Mouse (Mus musculus) layer of hippocampus, adult 2 months (tissue): ENCODE data around the gene Wbp1l. TPM values are rescaled to one million over a fixed set of nuclear protein-coding genes. Genes with fewer than 3 reads are reported as not detected.
A peak's percentile ranks its signal among the peaks of the same experiment; 100 is the strongest.

Source experiments
- DNase-seq, 2 experiments: peaks; one replicate each; pipeline ENCODE4 v3.0.0; 2022; ENCODE audit warnings: low spot score in 2 of 2
- H3K27ac ChIP-seq: fragments of 200-600 bp; 2 replicates; pipeline ENCODE4 v1.8.1; 2022
- H3K4me3 ChIP-seq: fragments of 200-600 bp; 2 replicates; pipeline ENCODE4 v1.8.1; 2022; ENCODE audit warnings: mild to moderate bottlenecking
- CTCF ChIP-seq: fragments of 200-600 bp; conservative IDR thresholded peaks from 2 replicates; pipeline ENCODE4 v1.8.1; 2022; ENCODE audit warnings: antibody characterized with exemption, mild to moderate bottlenecking, moderate library complexity
- total RNA-seq, 2 experiments: library from RNA; stranded (reverse); gene quantifications; 2 replicates each; pipeline ENCODE4 v1.2.3; 2021

Wbp1l gene
- total RNA-seq, 2 experiments from 2014 or later, result 33.5 to 38.0 TPM

DNA sequence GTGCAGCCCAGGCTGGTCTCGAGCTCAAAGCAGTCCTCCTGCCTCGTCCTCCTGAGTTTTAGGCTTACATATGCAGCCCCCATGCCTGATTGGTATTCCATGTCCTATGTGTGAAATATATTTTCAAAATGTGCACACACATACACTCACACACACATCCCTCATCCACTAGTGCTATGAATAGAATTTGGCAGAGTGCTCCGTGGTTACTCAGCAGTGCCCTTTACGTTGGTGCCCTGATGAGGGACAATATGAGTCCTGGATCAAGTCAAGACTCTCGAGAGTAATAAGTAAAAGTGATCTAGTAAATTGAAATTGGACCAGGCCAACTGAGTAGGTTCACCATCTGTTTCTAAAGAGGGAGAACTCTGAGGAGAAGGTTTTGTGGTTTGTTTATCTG is 44.4 kb downstream of the Wbp1l start:
- Histone ChIP-seq H3K27ac (peak overlapping the region; percentile 84; the same call in 1 of the 2 replicates), H3K4me3 (no peak overlapping the region)
- no peak for DNase-seq
- TF ChIP-seq CTCF, result no peak

DNA sequence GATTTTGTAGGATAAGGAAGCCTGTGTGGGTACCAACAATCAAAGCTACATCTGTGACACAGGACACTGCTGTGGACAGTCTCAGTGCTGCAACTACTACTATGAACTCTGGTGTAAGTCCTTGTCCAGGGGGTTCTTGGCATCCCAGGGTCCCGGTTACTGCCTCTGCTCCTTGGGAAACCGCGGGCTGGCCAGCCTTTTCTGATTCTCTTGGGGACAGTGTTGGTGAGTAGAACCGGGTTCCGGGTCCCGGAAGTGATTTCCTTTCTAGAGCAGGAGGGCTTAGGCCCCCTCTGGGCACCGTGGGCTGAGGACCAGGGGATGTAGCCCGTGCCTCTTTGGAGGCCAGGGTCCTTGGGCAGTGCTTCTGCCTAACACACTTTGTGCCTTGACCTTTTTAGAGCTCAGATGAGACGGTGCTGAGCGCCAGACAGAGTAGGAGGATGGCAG is 45.5 kb downstream of the Wbp1l start:
- no peak for TF ChIP-seq CTCF
- H3K4me3 ChIP-seq, result no peak overlapping the region
- no peak for DNase-seq
- H3K27ac ChIP-seq, result peak overlapping the region; percentile 56

DNA sequence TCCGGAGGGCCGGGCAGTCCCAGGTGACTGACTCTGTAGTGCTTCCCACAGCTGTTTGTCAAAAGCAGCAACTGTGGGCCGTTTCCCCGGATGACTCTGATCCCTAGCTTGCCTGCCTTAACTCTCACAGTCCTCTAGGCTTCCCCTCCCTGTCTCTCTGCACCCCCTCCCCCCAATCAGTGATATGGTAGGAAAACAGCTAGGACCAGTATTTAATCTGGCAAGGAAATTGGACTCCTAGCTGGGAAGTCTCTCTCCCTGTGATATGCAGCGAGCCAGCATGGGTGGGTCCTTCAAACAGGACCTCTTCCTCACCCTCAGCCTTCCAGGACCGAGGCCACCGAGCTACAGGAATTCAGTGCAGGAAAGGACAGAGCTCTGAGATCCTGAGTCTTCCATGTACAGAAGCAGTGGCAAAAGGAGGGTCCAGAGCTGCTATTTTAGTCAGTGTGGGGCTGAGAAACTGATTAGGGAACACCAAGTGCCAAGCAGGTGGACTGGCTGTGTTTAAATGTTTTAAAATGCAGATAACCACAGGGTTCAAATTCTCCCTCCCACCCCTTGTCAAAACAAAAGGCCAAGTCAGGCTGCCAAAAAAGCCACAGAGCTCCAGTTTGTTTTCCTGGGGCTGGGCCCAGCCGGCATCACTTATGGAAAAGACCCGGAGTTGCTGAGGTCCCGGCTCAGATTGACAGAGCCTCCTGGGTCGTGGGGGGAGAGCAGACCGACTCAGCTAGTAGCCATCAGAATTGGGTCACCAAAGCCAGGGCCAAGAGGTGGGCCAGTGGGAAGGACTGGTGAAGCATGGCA is 46.1 kb downstream of the Wbp1l start:
- Histone ChIP-seq H3K4me3 (no peak overlapping the region), H3K27ac (peak overlapping the region; percentile 56)
- DNase-seq, result peak in 1 of 2 experiments; percentile 18
- TF ChIP-seq CTCF, result no peak

DNA sequence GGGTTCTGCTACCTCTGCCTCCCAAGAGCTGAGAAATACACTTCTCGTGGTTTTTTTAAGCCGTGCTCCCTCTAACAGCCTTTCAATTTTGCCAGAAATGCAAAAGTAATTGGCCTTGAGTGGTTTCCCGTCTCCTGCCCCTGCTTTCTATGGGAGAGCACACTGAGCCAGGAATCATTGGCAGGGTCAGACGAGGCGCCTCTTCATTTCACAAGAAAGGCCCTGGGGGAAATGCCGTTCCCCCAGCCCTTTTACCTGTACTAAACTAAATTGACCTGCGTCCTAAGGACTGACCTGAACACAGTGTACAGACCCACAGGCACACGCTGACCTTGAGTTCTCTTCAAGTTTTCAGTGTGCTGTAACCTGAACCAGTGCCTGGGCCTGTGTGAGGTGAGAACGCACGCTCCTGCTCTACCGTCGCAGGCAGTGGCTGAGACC is 47.2 kb downstream of the Wbp1l start:
- DNase-seq, result no peak
- Histone ChIP-seq H3K4me3 (no peak overlapping the region), H3K27ac (peak overlapping the region; percentile 56)
- TF ChIP-seq CTCF, result no peak

DNA sequence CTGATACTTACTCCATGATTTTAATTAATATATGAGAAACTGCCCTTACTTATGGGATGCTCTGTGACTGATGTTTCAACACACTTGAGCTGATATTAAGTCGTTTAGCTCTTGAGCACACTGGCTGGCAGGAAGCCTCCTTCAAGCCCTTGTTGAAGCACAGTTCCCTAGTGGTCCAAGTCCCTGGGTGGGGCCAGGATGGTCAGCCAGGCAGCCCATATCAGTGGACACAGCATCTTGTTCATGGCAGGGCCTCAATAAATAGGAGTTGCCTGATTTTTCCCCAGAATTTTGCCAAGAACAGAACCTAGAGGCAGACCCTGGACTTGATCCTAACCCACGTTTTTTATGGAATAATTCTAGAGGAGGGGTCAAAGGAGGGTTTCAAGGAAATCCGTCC is 48.4 kb downstream of the Wbp1l start:
- TF ChIP-seq CTCF, result no peak
- DNase-seq, result no peak
- no peak overlapping the region; the same call in 1 of the 2 replicates for H3K27ac ChIP-seq
- H3K4me3 ChIP-seq, result no peak overlapping the region

DNA sequence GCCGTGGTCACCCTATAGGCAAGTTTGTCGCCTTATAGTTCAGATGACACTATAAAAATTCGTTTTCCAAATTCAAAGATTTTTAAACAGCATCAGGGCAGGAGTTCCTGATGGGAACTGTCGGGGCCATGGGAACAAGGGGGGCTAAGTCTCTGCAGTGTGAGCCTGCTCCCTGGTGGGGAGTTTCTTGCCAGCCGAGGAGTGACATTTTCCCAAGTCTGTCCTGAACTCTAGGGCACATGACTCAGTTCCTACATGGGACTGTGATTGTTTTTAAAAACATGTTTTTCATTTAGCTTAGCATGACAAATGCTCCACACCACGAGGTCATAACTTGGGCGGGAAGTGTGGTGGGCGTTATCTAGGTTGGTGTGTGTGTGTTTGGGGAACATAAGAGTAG is 49.0 kb downstream of the Wbp1l start:
- TF ChIP-seq CTCF, result peak; percentile 55

DNA sequence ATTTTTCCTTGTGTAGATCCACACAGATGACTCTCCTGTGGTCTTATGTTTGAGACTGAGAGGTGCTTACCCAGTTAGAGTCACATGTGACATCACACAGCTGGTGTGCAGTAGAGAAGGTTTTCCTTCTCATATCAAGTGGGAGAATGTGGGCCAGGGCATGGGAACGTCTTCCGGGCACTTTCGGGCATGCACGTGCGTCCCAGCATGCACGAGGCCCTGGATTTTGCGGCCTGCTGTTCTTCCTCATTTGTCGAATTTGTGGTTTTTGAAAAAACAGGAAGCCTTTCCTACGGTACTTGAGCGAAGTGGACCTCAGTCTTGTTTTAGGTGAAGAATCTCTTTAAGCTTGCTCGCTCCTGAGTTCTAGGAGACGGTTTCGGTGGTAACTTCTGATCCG is 49.7 kb downstream of the Wbp1l start:
- DNase-seq, result no peak
- TF ChIP-seq CTCF, result no peak
- no peak overlapping the region for H3K27ac ChIP-seq
- H3K4me3 ChIP-seq, result no peak overlapping the region

More for the DNA sequence above, 49.0 kb downstream of the Wbp1l start:
- H3K4me3 ChIP-seq, result no peak overlapping the region
- no peak for DNase-seq
- no peak overlapping the region for H3K27ac ChIP-seq

DNA sequence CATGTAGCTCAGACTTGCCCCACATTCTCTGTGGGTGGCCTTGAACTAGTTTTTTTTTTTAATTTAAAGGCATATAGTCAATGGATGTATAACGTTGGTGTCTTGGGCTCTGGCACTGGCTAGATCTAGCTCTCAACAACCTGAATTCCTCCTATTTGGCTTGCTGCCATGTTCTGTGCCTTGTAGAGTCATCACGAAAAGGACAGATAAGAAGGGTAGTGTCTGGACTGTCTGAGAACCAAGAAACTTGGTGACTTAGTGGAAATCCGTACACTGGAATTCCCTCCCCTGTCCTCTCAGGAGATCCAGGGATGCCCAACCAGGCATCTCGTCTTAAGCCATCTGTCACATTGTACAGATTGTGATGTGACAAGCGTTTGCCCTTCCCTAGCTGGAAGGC is 54.3 kb downstream of the Wbp1l start:
- Histone ChIP-seq H3K27ac (no peak overlapping the region), H3K4me3 (no peak overlapping the region)
- DNase-seq, result no peak
- TF ChIP-seq CTCF, result no peak

DNA sequence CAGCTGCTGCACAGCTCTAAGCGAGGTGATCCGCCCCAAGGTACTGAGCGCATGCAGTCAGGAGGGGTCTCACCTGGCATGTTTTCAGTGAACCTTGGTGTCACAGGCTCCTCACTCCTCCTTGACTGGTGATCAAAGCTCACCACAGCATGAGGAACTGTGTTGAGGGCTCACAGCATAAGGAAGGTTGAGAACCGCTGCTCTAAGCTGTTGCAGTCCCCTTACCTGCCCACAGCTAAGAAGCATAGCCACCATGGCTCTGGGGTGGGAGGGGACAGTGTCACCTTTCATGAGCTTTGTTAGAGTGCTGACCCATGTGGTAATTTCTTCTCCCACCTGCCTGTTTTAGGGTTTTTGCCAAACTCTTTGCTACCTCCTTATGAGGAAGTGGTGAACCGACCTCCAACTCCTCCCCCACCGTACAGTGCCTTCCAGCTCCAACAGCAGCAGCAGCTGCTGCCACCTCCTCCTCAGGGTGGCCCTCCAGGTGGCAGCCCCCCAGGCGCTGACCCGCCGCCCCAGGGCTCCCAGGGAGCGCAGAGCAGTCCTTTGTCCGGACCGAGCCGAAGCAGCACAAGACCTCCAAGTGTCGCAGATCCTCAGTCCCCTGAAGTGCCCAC is 54.8 kb downstream of the Wbp1l start:
- no peak for DNase-seq
- Histone ChIP-seq H3K4me3 (no peak overlapping the region), H3K27ac (no peak overlapping the region)
- no peak for TF ChIP-seq CTCF

DNA sequence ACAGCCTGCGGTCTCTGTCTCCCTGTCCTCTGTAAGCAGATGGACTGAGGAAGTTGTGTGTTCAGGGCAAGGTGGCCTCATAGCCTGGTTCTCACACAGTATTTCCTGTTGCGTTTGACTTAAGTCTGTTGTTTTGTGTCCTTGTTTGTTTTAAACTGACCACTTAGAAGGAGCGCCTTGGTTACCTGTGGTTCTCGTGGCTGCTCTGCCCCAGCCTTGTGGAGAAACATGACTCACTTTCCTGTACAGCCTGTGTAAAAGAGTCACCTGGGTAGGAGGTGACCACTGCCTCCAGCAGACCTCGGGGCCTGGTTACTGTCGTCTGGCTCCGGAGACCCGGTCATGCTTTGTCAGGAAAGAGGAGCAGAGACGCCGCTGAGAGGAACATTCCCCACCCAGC is 56.7 kb downstream of the Wbp1l start:
- no peak overlapping the region for H3K4me3 ChIP-seq
- H3K27ac ChIP-seq, result no peak overlapping the region
- no peak for DNase-seq
- TF ChIP-seq CTCF, result no peak

DNA sequence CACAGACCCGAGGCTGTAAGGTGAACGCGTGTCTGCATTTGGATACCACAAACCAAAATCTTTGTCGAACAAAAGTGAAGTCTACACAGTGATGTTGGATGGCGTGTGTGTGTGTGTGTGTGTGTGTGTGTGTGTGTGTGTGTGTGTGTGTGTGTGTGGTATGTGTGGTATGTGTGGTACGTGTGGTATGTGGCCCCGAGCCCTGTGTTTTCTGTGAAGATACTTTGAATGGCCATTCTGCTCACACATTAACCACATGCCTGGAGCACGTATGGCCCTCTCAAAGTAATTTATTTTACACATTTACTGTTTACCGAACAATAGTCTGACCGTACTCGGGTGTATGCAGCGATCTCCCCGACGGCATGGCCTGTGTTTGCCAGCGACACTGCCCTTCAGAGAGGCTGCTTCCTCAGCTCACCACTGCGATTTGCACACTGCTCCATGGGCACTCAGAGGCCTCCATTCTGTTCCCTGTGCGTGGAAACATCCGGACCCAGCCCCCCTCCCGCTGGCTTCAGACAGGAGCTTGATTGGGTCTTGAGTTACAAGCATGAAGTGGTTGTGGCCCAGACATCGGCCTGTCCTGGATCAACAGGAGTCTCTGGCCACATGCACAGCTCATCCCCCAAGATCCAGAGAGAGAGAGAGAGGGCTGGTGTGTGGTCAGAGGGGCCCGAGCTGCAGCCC is 57.4 kb downstream of the Wbp1l start:
- no peak for DNase-seq
- no peak for TF ChIP-seq CTCF
- Histone ChIP-seq H3K4me3 (no peak overlapping the region), H3K27ac (no peak overlapping the region)

DNA sequence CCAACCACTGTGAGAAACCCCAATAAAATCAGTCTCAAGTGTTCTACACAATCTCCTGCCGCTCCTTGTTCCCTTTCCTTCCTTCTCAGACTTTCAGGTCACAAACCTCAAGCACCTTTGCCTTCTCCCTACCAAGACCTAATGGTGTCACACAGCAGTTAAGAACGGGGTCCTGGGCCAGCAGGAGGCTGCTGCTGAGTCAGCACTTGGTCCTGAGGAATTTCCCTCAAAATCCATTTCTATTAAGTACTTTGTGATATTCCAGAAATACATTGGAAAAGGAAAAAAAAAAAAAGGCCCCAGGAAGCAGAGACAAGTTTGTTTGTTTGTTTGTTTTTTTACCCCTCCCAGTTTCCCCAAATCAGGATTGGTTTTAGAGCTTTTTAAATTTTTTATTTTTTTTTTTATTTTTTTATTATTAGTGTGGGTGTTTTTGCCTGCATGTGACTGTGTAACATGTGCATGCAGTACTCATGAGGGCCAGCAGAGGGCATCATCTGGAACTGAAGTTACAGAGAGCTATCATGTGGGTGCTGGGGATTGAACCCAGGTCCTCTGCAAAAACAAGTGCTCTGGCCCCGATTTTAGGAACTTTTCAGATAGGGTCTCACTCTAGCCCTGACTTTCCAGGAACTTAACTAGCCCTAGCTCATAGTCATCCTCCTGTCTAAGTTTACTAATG is 58.6 kb downstream of the Wbp1l start:
- no peak for DNase-seq
- TF ChIP-seq CTCF, result peak; percentile 75
- H3K4me3 ChIP-seq, result no peak overlapping the region
- no peak overlapping the region for H3K27ac ChIP-seq

DNA sequence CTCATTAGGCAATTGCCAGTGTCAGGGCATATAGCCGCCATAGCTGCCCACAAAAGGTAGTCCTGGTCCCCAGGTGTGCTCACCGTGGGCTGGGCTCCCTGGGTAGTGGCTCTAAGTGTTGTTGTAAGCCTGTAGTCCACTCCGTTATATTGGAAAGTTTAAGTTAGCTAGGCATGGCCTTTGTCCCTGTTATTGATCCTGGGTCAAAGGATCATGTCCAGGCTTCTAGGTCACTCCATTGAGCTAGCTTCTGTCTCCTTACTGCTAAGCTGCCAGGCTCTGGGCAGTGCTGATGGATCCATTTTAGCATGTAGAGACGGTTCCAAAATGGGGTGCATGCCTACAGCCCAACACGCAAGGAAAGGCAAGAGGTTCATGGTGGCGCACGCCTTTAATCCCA is 59.5 kb downstream of the Wbp1l start:
- H3K27ac ChIP-seq, result no peak overlapping the region
- TF ChIP-seq CTCF, result no peak
- DNase-seq, result no peak
- H3K4me3 ChIP-seq, result no peak overlapping the region
